Mouse (Mus musculus): ENCODE measurements around the gene Llph. TPM values are rescaled to one million over a fixed set of nuclear protein-coding genes. Genes with fewer than 3 reads are reported as not detected.

Gene Llph
- 91.1 TPM for polyA plus RNA-seq (2017; shearing (Covaris generic))

DNA sequence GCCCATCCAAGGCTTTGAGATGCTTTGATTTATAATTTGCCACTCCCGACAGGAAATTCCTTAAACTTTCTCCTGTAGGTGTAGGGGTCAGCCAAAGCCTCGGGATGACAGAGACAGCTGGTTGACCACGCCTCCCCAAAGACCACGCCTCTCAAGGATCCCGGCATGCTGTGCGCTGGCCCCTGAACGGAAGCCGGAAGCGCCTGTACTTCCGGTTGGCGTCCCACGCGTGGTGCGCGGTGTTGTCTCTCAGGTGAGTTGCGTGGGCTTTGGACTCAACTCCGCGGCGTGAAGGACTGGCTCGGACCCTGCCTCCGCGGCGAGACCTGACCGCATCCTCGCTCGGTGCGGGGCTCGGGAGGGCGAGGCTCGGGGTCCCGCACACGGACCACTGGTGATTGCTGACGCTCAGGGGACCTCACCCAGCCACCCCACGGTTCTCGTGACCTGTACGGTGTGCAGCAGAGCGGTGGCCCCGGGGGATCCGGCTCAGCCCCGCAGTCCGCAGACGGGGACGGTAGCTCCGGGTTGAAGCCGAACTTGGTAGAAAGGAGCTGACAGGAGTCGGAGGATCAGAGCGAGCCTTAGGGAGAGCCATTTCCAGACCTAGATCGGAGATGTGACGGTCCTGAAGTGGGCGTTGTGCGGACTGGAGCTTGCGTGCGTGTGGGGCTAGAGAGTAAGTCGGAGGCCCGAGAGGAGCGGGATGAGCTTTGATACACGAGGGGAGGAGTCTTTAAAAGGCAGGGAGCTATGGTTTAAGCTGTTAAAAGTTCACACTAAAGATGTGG lies at the start of gene Llph:
Gene Llph, plus strand, starts transcription at position 200 of the 791 bp plus-strand sequence.

DNA sequence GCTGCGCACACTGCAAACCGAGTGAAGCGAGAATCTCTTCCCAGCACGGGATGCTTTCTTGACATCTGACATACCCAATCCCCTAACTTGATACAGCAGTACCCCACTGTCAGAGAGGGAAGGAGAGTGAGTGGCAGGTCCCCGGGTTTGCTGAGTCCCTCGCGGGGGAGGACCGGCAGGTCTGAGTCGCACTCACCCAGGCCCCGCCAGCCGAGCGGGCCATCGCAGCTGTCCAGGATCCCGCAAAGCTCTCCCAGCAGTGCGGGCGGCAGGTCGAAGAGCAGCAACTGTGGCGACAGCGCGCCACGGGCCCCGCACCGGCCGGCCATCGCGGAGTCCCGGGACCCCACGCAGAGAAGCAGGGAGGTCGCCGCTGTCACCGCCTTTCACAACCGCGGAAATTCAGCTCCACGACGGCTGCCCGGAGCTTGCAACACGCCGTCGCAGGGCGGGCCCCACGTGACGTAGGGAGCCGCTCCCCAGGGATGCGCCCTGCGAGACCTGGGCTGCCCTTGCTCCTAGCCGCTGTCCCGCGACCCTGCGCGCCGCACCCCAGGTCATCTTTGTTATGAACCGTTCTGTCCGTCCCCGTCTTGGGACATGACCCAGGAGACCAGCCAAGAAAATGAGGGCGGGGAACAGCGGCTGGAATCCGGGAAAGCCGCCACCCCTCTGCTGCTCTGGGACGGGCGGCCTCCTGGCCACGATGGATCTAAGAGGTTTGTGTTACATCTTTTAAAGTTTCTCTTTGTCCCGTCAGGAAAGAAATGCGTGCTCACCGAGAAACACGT lies 25.5 kb upstream of the Llph start, which contains the start of gene Tmbim4:
Gene Tmbim4, plus strand, starts transcription at position 460 of the 791 bp plus-strand sequence.

GRCm38 (mm10) chr10:120201961-120202402 lies 24.9 kb upstream of the Llph start, which contains the start of gene Irak3:
TSS of gene Irak3 (minus strand) at chr10:120202130.

Other genes starting within 250 kb of the Llph start
- 11.5 TPM for gene Helb, start 114.1 kb upstream of the Llph start, polyA plus RNA-seq (2017; shearing (Covaris generic))
- gene Tmbim4, start 25.5 kb upstream of the Llph start, polyA plus RNA-seq (2017; shearing (Covaris generic)) = 80.2 TPM
- 9.9 TPM for gene Irak3, start 24.9 kb upstream of the Llph start, polyA plus RNA-seq (2017; shearing (Covaris generic))
- not detected for gene Hmga2, start 249.4 kb downstream of the Llph start, polyA plus RNA-seq (2017; shearing (Covaris generic))

Measured in effector memory CD4-positive, alpha-beta T cell, adult 7 months (primary cell).